Mouse (Mus musculus): ENCODE measurements around the gene Elovl7. TPM values are rescaled to one million over a fixed set of nuclear protein-coding genes. Genes with fewer than 3 reads are reported as not detected.

The Elovl7 gene
- 0.37 and 0.51 TPM in 2 replicates for polyA plus RNA-seq (2012; rRNA removed)
- 1.8 and 2.0 TPM in 2 replicates for polyA plus RNA-seq (2014; fragmentation: Nextera tagmentation; extraction: Ambion mirVana)

- H3K36me3 ChIP-seq (replicated peaks; ENCODE audit: control insufficient read depth, insufficient read depth, low read depth) = no peaks in the 10 kb centered on the region
- peaks cover 0 to 9% of the 10 kb centered on the region in 2 experiments; a peak in 3 of 4 replicates for H3K4me1 ChIP-seq (replicated peaks; ENCODE audit: control insufficient read depth in 2 of 2, insufficient read depth in 2 of 2, low read length in 1 of 2)
- peak within 1 kb of the TSS; percentile 62 for H3K4me2 ChIP-seq (ENCODE audit: low read depth)
- H3K9ac ChIP-seq (replicated peaks) = no peak within 1 kb of the TSS
- peak; percentile 89 for ATAC-seq (ENCODE audit: insufficient read depth)
- no peaks in the 10 kb centered on the region for H3K9me3 ChIP-seq (ENCODE audit: control insufficient read depth, low read length)
- no peak within 1 kb of the TSS for H3K27ac ChIP-seq
- WGBS (ENCODE audit: insufficient replicate concordance) = under 1% methylated on average over 40 of the region's 40 CpGs
- peak; percentile 28 to 49 (median 35) for DNase-seq (ENCODE audit: low read depth in 3 of 3, low spot score in 3 of 3)
- peaks cover 37% of the 10 kb centered on the region for H3K27me3 ChIP-seq (ENCODE audit: control insufficient read depth, insufficient read depth, low read length)
- TF ChIP-seq CTCF (IDR thresholded peaks at IDR 0.05; ENCODE audit: low read depth) (peak; percentile 25), EP300 (IDR thresholded peaks at IDR 0.05; ENCODE audit: low read depth) (no peak)
- H3K4me3 ChIP-seq (ENCODE audit: insufficient read depth in 1 of 2, low read depth in 2 of 2, low read length in 2 of 2) = peak within 1 kb of the TSS; percentile 52 to 53
Measured at GRCm38 (mm10) chr13:108214081-108214484, at the start of gene Elovl7. Gene Elovl7, plus strand, starts transcription at chr13:108214404.

- no peak for ATAC-seq (ENCODE audit: insufficient read depth)
- no peaks in the 10 kb centered on the region for H3K36me3 ChIP-seq (replicated peaks; ENCODE audit: control insufficient read depth, insufficient read depth, low read depth)
- DNase-seq (ENCODE audit: low read depth in 3 of 3, low spot score in 3 of 3) = no peak
- H3K4me3 ChIP-seq (ENCODE audit: insufficient read depth in 1 of 2, low read depth in 2 of 2, low read length in 2 of 2) = no peak overlapping the region
- H3K9me3 ChIP-seq (ENCODE audit: control insufficient read depth, low read length) = no peaks in the 10 kb centered on the region
- no peak overlapping the region for H3K9ac ChIP-seq (replicated peaks)
- peaks cover 3% of the 10 kb centered on the region in 2 experiments; a peak in 3 of 4 replicates for H3K4me1 ChIP-seq (replicated peaks; ENCODE audit: control insufficient read depth in 2 of 2, insufficient read depth in 2 of 2, low read length in 1 of 2)
- TF ChIP-seq EP300 (IDR thresholded peaks at IDR 0.05; ENCODE audit: low read depth) (no peak), CTCF (IDR thresholded peaks at IDR 0.05; ENCODE audit: low read depth) (no peak)
- H3K27ac ChIP-seq = no peak overlapping the region
- H3K4me2 ChIP-seq (ENCODE audit: low read depth) = no peak overlapping the region
- 76% methylated on average over 3 of the region's 3 CpGs for WGBS (ENCODE audit: insufficient replicate concordance)
- H3K27me3 ChIP-seq (ENCODE audit: control insufficient read depth, insufficient read depth, low read length) = no peaks in the 10 kb centered on the region
Measured at GRCm38 (mm10) chr13:108164621-108165020, 49.6 kb upstream of the Elovl7 start.

GRCm38 (mm10) chr13:108170002-108170401 lies 44.2 kb upstream of the Elovl7 start:
- no peaks in the 10 kb centered on the region for H3K4me1 ChIP-seq (replicated peaks; ENCODE audit: control insufficient read depth in 2 of 2, insufficient read depth in 2 of 2, low read length in 1 of 2)
- no peak overlapping the region for H3K4me3 ChIP-seq (ENCODE audit: insufficient read depth in 1 of 2, low read depth in 2 of 2, low read length in 2 of 2)
- no peak overlapping the region for H3K27ac ChIP-seq
- ATAC-seq (ENCODE audit: insufficient read depth) (no peak), DNase-seq (ENCODE audit: low read depth in 3 of 3, low spot score in 3 of 3) (no peak)
- no peak overlapping the region for H3K4me2 ChIP-seq (ENCODE audit: low read depth)
- peaks cover 4% of the 10 kb centered on the region; the same call in 1 of the 2 replicates for H3K36me3 ChIP-seq (replicated peaks; ENCODE audit: control insufficient read depth, insufficient read depth, low read depth)
- no peaks in the 10 kb centered on the region for H3K9me3 ChIP-seq (ENCODE audit: control insufficient read depth, low read length)
- no peak overlapping the region for H3K9ac ChIP-seq (replicated peaks)
- no peak for TF ChIP-seq EP300 (IDR thresholded peaks at IDR 0.05; ENCODE audit: low read depth)
- TF ChIP-seq CTCF (IDR thresholded peaks at IDR 0.05; ENCODE audit: low read depth) = no peak
- H3K27me3 ChIP-seq (ENCODE audit: control insufficient read depth, insufficient read depth, low read length) = no peaks in the 10 kb centered on the region
- WGBS (ENCODE audit: insufficient replicate concordance) = 80% methylated on average over 1 of the region's 1 CpGs

GRCm38 (mm10) chr13:108170511-108170910 lies 43.7 kb upstream of the Elovl7 start:
- no peak overlapping the region for H3K9ac ChIP-seq (replicated peaks)
- no peak for ATAC-seq (ENCODE audit: insufficient read depth)
- no peak overlapping the region for H3K4me2 ChIP-seq (ENCODE audit: low read depth)
- TF ChIP-seq CTCF (IDR thresholded peaks at IDR 0.05; ENCODE audit: low read depth) (no peak), EP300 (IDR thresholded peaks at IDR 0.05; ENCODE audit: low read depth) (no peak)
- no peak overlapping the region for H3K27ac ChIP-seq
- peaks cover 4% of the 10 kb centered on the region for H3K36me3 ChIP-seq (replicated peaks; ENCODE audit: control insufficient read depth, insufficient read depth, low read depth)
- 77% methylated on average over 8 of the region's 8 CpGs for WGBS (ENCODE audit: insufficient replicate concordance)
- no peaks in the 10 kb centered on the region for H3K27me3 ChIP-seq (ENCODE audit: control insufficient read depth, insufficient read depth, low read length)
- H3K4me3 ChIP-seq (ENCODE audit: insufficient read depth in 1 of 2, low read depth in 2 of 2, low read length in 2 of 2) = no peak overlapping the region
- no peaks in the 10 kb centered on the region for H3K9me3 ChIP-seq (ENCODE audit: control insufficient read depth, low read length)
- DNase-seq (ENCODE audit: low read depth in 3 of 3, low spot score in 3 of 3) = no peak
- no peaks in the 10 kb centered on the region for H3K4me1 ChIP-seq (replicated peaks; ENCODE audit: control insufficient read depth in 2 of 2, insufficient read depth in 2 of 2, low read length in 1 of 2)

- no peak overlapping the region for H3K4me3 ChIP-seq (ENCODE audit: insufficient read depth in 1 of 2, low read depth in 2 of 2, low read length in 2 of 2)
- no peaks in the 10 kb centered on the region for H3K27me3 ChIP-seq (ENCODE audit: control insufficient read depth, insufficient read depth, low read length)
- ATAC-seq (ENCODE audit: insufficient read depth) (no peak), DNase-seq (ENCODE audit: low read depth in 3 of 3, low spot score in 3 of 3) (no peak)
- peaks cover 15% of the 10 kb centered on the region for H3K36me3 ChIP-seq (replicated peaks; ENCODE audit: control insufficient read depth, insufficient read depth, low read depth)
- TF ChIP-seq CTCF (IDR thresholded peaks at IDR 0.05; ENCODE audit: low read depth) (no peak), EP300 (IDR thresholded peaks at IDR 0.05; ENCODE audit: low read depth) (no peak)
- 45% methylated on average over 8 of the region's 8 CpGs for WGBS (ENCODE audit: insufficient replicate concordance)
- H3K4me2 ChIP-seq (ENCODE audit: low read depth) = no peak overlapping the region
- H3K4me1 ChIP-seq (replicated peaks; ENCODE audit: control insufficient read depth in 2 of 2, insufficient read depth in 2 of 2, low read length in 1 of 2) = no peaks in the 10 kb centered on the region
- no peaks in the 10 kb centered on the region for H3K9me3 ChIP-seq (ENCODE audit: control insufficient read depth, low read length)
- H3K9ac ChIP-seq (replicated peaks) = no peak overlapping the region
- no peak overlapping the region for H3K27ac ChIP-seq
Measured at GRCm38 (mm10) chr13:108179618-108180017, 34.6 kb upstream of the Elovl7 start.
